Mouse (Mus musculus) thymus, adult 2 months (tissue): Measurements from ENCODE around the gene Herc1.

ENCODE experiments used
- CTCF ChIP-seq: fragments of 200-500 bp; IDR thresholded peaks from 2 replicates; pipeline ENCODE4 v1.5.1; 2012; ENCODE audit warnings: mild to moderate bottlenecking, control low read depth, low read length, moderate library complexity, borderline replicate concordance; ENCODE audit not compliant: control insufficient read depth, poor library complexity, insufficient read depth; ENCODE audit errors: extremely low read depth
- POLR2A ChIP-seq: fragments of 200-500 bp; IDR thresholded peaks from 2 replicates; pipeline ENCODE4 v1.6.1; 2012; ENCODE audit warnings: mild to moderate bottlenecking, low read length, control low read depth, moderate library complexity; ENCODE audit not compliant: control insufficient read depth, poor library complexity, insufficient read depth; ENCODE audit errors: extremely low read depth

DNA sequence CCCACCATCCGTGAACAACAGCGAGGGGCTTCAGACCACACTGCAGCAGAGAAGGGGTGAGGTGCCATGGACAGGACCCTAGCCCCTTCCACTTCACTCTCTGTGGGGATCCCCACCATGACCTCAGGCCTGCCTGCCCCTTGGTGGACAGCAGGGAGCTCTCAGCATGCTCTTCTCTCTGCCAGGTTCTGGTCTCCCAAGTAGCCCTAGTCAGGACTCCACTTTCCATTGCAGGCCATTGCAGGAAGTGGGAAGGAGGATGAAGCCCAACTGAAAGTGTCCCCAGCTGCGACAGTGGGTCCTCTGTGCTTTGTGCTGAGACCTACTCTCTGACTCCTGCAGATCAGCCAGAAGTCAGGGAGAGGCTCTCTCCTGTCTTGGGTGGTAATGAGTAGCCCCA is 157.4 kb downstream of the Herc1 start:
- TF ChIP-seq POLR2A = no peak
- no peak for TF ChIP-seq CTCF
